Mouse (Mus musculus) left cerebral cortex, postnatal 4 days (tissue): ENCODE results near the gene Eif2b5. TPM values are rescaled to one million over a fixed set of nuclear protein-coding genes. Genes with fewer than 3 reads are reported as not detected.
"Not testable (repeated sequence)": the region's sequence is repeated elsewhere in the genome, so short reads cannot be mapped to it uniquely, and the experiment has no call there.

Experiments
- DNase-seq: peaks from one replicate; pipeline ENCODE4 v3.0.0-alpha.2; 2022
- intact Hi-C: fragments of 180-260 bp; cut with DNase I; formaldehyde crosslinking; loops from one replicate; pipeline ENCODE4 v1.15.1; 2025
- total RNA-seq, 2 experiments: library from RNA; stranded (reverse); gene quantifications; 2 replicates each; pipeline ENCODE4 v1.2.3; 2021

The Eif2b5 gene
- total RNA-seq: 10 to 100 TPM; 66.8 to 67.8 TPM

GRCm38 (mm10) chr16:20498677-20499475, at the start of gene Eif2b5:
Gene Eif2b5 (plus strand): TSS chr16:20498817.
- peak; percentile 88 for DNase-seq
- intact Hi-C loops: no loop called here

GRCm38 (mm10) chr16:20451774-20452173, 46.8 kb upstream of the Eif2b5 start:
- intact Hi-C loops: no loop called here
- no peak for DNase-seq

GRCm38 (mm10) chr16:20454155-20454654, 44.4 kb upstream of the Eif2b5 start:
- intact Hi-C loops: no loop called here
- no peak for DNase-seq

GRCm38 (mm10) chr16:20456106-20456505, 42.5 kb upstream of the Eif2b5 start:
- intact Hi-C loops: no loop called here
- DNase-seq: no peak

- DNase-seq, intact Hi-C loops: not testable (repeated sequence)
Observed at GRCm38 (mm10) chr16:20458736-20459135, 39.9 kb upstream of the Eif2b5 start.

GRCm38 (mm10) chr16:20464725-20465124, 33.9 kb upstream of the Eif2b5 start:
- intact Hi-C loops: no loop called here
- DNase-seq: no peak

- intact Hi-C loops: no loop called here
- no peak for DNase-seq
Observed at GRCm38 (mm10) chr16:20470981-20471380, 27.6 kb upstream of the Eif2b5 start.

GRCm38 (mm10) chr16:20471686-20472085, 26.9 kb upstream of the Eif2b5 start:
- intact Hi-C loops: no loop called here
- no peak for DNase-seq

- no peak for DNase-seq
- intact Hi-C loops: no loop called here
Observed at GRCm38 (mm10) chr16:20473748-20474147, 24.9 kb upstream of the Eif2b5 start.

GRCm38 (mm10) chr16:20474211-20474610, 24.4 kb upstream of the Eif2b5 start:
- no peak for DNase-seq
- intact Hi-C loops: no loop called here

- DNase-seq: no peak
Observed at GRCm38 (mm10) chr16:20474786-20475185, 23.8 kb upstream of the Eif2b5 start.

GRCm38 (mm10) chr16:20475335-20475734, 23.3 kb upstream of the Eif2b5 start:
- intact Hi-C loops: no loop called here
- no peak for DNase-seq

More at GRCm38 (mm10) chr16:20474786-20475185, 23.8 kb upstream of the Eif2b5 start:
- intact Hi-C loops: no loop called here

GRCm38 (mm10) chr16:20476857-20477256, 21.8 kb upstream of the Eif2b5 start:
- no peak for DNase-seq
- intact Hi-C loops: no loop called here

GRCm38 (mm10) chr16:20477270-20477669, 21.3 kb upstream of the Eif2b5 start:
- intact Hi-C loops: no loop called here
- DNase-seq: no peak

GRCm38 (mm10) chr16:20478504-20478903, 20.1 kb upstream of the Eif2b5 start:
- intact Hi-C loops: no loop called here
- DNase-seq: no peak

- intact Hi-C loops: not testable (repeated sequence)
Observed at GRCm38 (mm10) chr16:20479026-20479760, 19.4 kb upstream of the Eif2b5 start.

GRCm38 (mm10) chr16:20480115-20480514, 18.5 kb upstream of the Eif2b5 start:
- DNase-seq: no peak
- intact Hi-C loops: no loop called here

More at GRCm38 (mm10) chr16:20479026-20479760, 19.4 kb upstream of the Eif2b5 start:
- not testable (repeated sequence) for DNase-seq

GRCm38 (mm10) chr16:20481746-20482145, 16.9 kb upstream of the Eif2b5 start:
- no peak for DNase-seq
- intact Hi-C loops: no loop called here

GRCm38 (mm10) chr16:20483716-20484115, 14.9 kb upstream of the Eif2b5 start:
- intact Hi-C loops: not testable (repeated sequence)

GRCm38 (mm10) chr16:20485061-20485460, 13.6 kb upstream of the Eif2b5 start:
- no peak for DNase-seq
- intact Hi-C loops: no loop called here

More at GRCm38 (mm10) chr16:20483716-20484115, 14.9 kb upstream of the Eif2b5 start:
- DNase-seq: not testable (repeated sequence)

GRCm38 (mm10) chr16:20486048-20486447, 12.6 kb upstream of the Eif2b5 start:
- intact Hi-C loops: no loop called here
- DNase-seq: no peak

GRCm38 (mm10) chr16:20488151-20488550, 10.5 kb upstream of the Eif2b5 start:
- DNase-seq: no peak
- intact Hi-C loops: no loop called here
